Mouse (Mus musculus): ENCODE results near the gene Ube2l6.

DNA sequence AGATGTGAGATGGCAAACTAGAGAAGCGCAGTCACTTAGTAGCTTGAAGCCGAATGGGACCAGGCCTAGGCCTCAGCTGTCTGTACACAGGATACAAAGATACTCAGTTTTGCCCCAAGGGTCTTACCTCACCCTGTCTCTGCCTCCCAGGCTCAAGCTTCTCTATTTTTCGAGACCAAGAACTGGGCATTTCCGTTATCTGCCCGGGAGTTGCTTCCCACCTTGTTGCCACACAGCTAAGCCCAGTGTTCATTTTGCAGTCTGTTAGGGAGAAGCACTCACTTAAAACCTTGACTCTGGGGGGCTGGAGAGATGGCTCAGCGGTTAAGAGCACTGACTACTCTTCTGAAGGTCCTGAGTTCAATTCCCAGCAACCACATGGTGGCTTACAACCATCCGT lies 5.3 kb downstream of the Ube2l6 start:
- TF ChIP-seq CTCF (IDR thresholded peaks at IDR 0.05; ENCODE audit: borderline replicate concordance, extremely low read depth, insufficient read depth, insufficient read length), result no peak
- no peak for TF ChIP-seq POLR2A (IDR thresholded peaks at IDR 0.05; ENCODE audit: borderline replicate concordance, extremely low read depth, insufficient read depth, insufficient read length, poor library complexity, severe bottlenecking)

All from brain, embryonic 14.5 days (tissue).